Mouse (Mus musculus): ENCODE data around the gene Cand2. TPM values are rescaled to one million over a fixed set of nuclear protein-coding genes. Genes with fewer than 3 reads are reported as not detected.

Cand2 gene
- total and polyA plus RNA-seq, 3 experiments, result 3.6 to 17.1 (median 7.8) TPM

GRCm38 (mm10) chr6:115801811-115802210, 27.5 kb downstream of the Cand2 start:
- Histone ChIP-seq H3K4me3 (replicated peaks in 1 of 3; ENCODE audit: low read depth in 2 of 3, low read length in 2 of 3, poor library complexity in 1 of 3) (no peak overlapping the region), H3K27ac (ENCODE audit: insufficient read depth, low read depth) (no peak overlapping the region), H3K4me1 (ENCODE audit: control insufficient read depth in 1 of 2, insufficient read depth in 2 of 2) (peaks cover 0 to 18% of the 10 kb centered on the region in 2 experiments; a peak in 2 of 4 replicates), H3K4me2 (ENCODE audit: insufficient read depth, low read depth, poor library complexity, severe bottlenecking) (no peak overlapping the region), H3K27me3 (replicated peaks) (no peaks in the 10 kb centered on the region), H3K9ac (ENCODE audit: insufficient read depth, low read depth) (no peak overlapping the region), H3K79me2 (replicated peaks; ENCODE audit: control insufficient read depth, extremely low read depth, insufficient read depth, poor library complexity, severe bottlenecking) (peaks cover 23% of the 10 kb centered on the region), H3K36me3 (replicated peaks in 1 of 2; ENCODE audit: control insufficient read depth in 1 of 2, insufficient read depth in 1 of 2, low read length in 1 of 2) (peaks cover 78 to 94% of the 10 kb centered on the region in 2 experiments), H3K9me3 (replicated peaks; ENCODE audit: low read length) (no peaks in the 10 kb centered on the region)
- no peak for TF ChIP-seq HCFC1 (IDR thresholded peaks at IDR 0.05; ENCODE audit: low read depth, low read length)
- TF ChIP-seq ZKSCAN1 (IDR thresholded peaks at IDR 0.05; ENCODE audit: borderline replicate concordance, low read depth, low read length), result no peak
- no peak for TF ChIP-seq ZC3H11A (IDR thresholded peaks at IDR 0.05; ENCODE audit: low read depth, low read length)
- no peak for TF ChIP-seq SMC3 (IDR thresholded peaks at IDR 0.05; ENCODE audit: low read depth, low read length)
- TF ChIP-seq BHLHE40 (IDR thresholded peaks at IDR 0.05; ENCODE audit: low read depth, low read length), result no peak
- TF ChIP-seq NELFE (IDR thresholded peaks at IDR 0.05; ENCODE audit: low read depth, low read length), result no peak
- TF ChIP-seq RAD21 (IDR thresholded peaks at IDR 0.05; ENCODE audit: low read depth, low read length), result no peak
- TF ChIP-seq E2F4 (IDR thresholded peaks at IDR 0.05; ENCODE audit: insufficient replicate concordance, low read depth, low read length), result no peak
- TF ChIP-seq ZNF384 (IDR thresholded peaks at IDR 0.05; ENCODE audit: low read depth, low read length), result no peak
- TF ChIP-seq POLR2A (IDR thresholded peaks at IDR 0.05; ENCODE audit: low read depth, low read length), result no peak
- no peak for TF ChIP-seq USF1 (IDR thresholded peaks at IDR 0.05; ENCODE audit: low read depth, low read length)
- no peak for TF ChIP-seq GABPA (IDR thresholded peaks at IDR 0.05; ENCODE audit: insufficient replicate concordance, low read depth, low read length)
- no peak for TF ChIP-seq MXI1 (IDR thresholded peaks at IDR 0.05; ENCODE audit: low read depth, low read length)
- TF ChIP-seq CTCF (conservative IDR thresholded peaks at IDR 0.05 in 1 of 2, IDR thresholded peaks at IDR 0.05 in 1 of 2; ENCODE audit: low read depth in 2 of 2, low read length in 2 of 2), result no peak
- dilution Hi-C loops (cut with MboI; ENCODE audit: extremely low pct_ligation_motif_present, extremely low pct_unique_long_range_greater_than_20kb, low sequenced_read_pairs) (no loop called here), in situ Hi-C loops (cut with MboI; ENCODE audit: low pct_ligation_motif_present, low pct_unique_long_range_greater_than_20kb, low sequenced_read_pairs) (no loop called here)
- no peak for DNase-seq (ENCODE audit: extremely low read depth)

- no peak overlapping the region for H3K4me2 ChIP-seq (ENCODE audit: insufficient read depth, low read depth, poor library complexity, severe bottlenecking)
- peaks cover 40% of the 10 kb centered on the region for H3K79me2 ChIP-seq (replicated peaks; ENCODE audit: control insufficient read depth, extremely low read depth, insufficient read depth, poor library complexity, severe bottlenecking)
- dilution Hi-C loops (cut with MboI; ENCODE audit: extremely low pct_ligation_motif_present, extremely low pct_unique_long_range_greater_than_20kb, low sequenced_read_pairs) (no loop called here), in situ Hi-C loops (cut with MboI; ENCODE audit: low pct_ligation_motif_present, low pct_unique_long_range_greater_than_20kb, low sequenced_read_pairs) (no loop called here)
- no peaks in the 10 kb centered on the region for H3K9me3 ChIP-seq (replicated peaks; ENCODE audit: low read length)
- H3K27ac ChIP-seq (ENCODE audit: insufficient read depth, low read depth), result peak overlapping the region; percentile 14; the same call in 1 of the 2 replicates
- H3K9ac ChIP-seq (ENCODE audit: insufficient read depth, low read depth), result no peak overlapping the region
- peaks cover 68 to 86% of the 10 kb centered on the region in 2 experiments for H3K36me3 ChIP-seq (replicated peaks in 1 of 2; ENCODE audit: control insufficient read depth in 1 of 2, insufficient read depth in 1 of 2, low read length in 1 of 2)
- H3K4me3 ChIP-seq (replicated peaks in 1 of 3; ENCODE audit: low read depth in 2 of 3, low read length in 2 of 3, poor library complexity in 1 of 3), result no peak overlapping the region
- H3K4me1 ChIP-seq (ENCODE audit: control insufficient read depth in 1 of 2, insufficient read depth in 2 of 2), result peaks cover 0 to 18% of the 10 kb centered on the region in 2 experiments; a peak in 2 of 4 replicates
- DNase-seq (ENCODE audit: extremely low read depth), result peak; percentile 79
- TF ChIP-seq JUND (conservative IDR thresholded peaks at IDR 0.05; ENCODE audit: low read depth, low read length) (no peak), BHLHE40 (IDR thresholded peaks at IDR 0.05; ENCODE audit: low read depth, low read length) (no peak), CTCF (conservative IDR thresholded peaks at IDR 0.05 in 1 of 2, IDR thresholded peaks at IDR 0.05 in 1 of 2; ENCODE audit: low read depth in 2 of 2, low read length in 2 of 2) (peak in 1 of 2 experiments; percentile 73; a peak in 3 of 4 replicates), RAD21 (IDR thresholded peaks at IDR 0.05; ENCODE audit: low read depth, low read length) (peak; percentile 59), CHD2 (IDR thresholded peaks at IDR 0.05; ENCODE audit: low read length) (peak; percentile 7; the same call in 1 of the 2 replicates), ZNF384 (IDR thresholded peaks at IDR 0.05; ENCODE audit: low read depth, low read length) (peak; percentile 87), SMC3 (IDR thresholded peaks at IDR 0.05; ENCODE audit: low read depth, low read length) (peak; percentile 56), POLR2A (IDR thresholded peaks at IDR 0.05; ENCODE audit: low read depth, low read length) (peak; percentile 35; the same call in 1 of the 2 replicates)
- H3K27me3 ChIP-seq (replicated peaks), result no peaks in the 10 kb centered on the region
Observed at GRCm38 (mm10) chr6:115803541-115804382, 29.4 kb downstream of the Cand2 start.

All from CH12.LX (cell line).